Mouse (Mus musculus) gastrocnemius, postnatal 14 days (tissue): ENCODE measurements at regions not wholly inside any gene's neighbourhood (a gene's known extent, or its start where the extent isn't known, plus 50 kb on each side); places are given as distances from the start of the nearest gene placed in this dataset.

ENCODE experiments used
- DNase-seq: peaks from one replicate; pipeline ENCODE4 v3.0.0; 2021; ENCODE audit warnings: mixed read lengths
- intact Hi-C: fragments of 180-260 bp; cut with DNase I; formaldehyde crosslinking; loops from one replicate; pipeline ENCODE4 v1.15.1; 2025; ENCODE audit warnings: low total_unique reads

DNA sequence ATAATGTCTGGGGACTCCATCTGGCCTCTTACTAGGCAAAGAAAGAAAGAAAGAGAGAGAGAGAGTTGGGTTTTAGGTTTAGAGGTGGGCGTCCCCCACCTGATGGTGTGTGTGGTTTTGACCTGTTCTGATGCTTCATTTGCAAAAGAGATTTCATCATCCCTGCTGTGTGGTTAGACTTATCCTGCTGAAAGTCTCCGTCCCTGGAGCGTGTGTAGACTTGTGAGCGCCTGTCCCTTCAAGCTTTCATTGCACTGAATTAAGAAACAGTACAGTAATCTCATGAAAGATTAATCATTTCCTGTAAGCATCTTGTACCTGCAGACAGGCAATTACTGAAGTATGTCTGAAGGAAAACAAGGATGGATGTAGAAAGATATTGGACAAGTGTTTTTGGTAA, 2244.1 kb downstream of the 4930444P10Rik start:
- DNase-seq = no peak
- intact Hi-C loops = no loop called here

DNA sequence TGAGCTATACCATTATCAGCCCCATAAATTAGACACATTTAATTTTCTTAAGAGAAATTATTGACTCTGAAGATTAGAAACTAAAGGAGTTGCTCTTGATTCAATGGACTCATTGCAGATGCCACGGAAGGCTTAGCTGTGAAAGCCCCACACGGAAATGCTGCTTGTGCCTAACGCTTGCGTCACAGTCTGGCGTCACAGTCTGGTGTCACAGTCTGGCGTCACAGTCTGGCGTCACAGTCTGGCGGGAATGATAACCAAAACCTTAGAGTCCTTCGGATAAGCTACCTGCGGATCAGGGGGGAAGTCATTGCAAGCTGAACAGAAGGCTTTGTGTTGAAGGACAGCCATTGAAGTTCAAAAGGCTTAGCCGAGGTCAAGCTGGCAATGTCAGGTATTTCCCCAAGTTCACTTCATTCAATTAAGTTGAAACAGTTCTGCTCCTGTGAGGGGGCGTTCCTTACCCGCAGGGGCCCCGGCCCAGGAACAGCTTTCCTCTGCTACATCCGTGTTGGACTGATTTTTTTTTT, 2246.7 kb downstream of the 4930444P10Rik start:
- intact Hi-C loops = no loop called here
- no peak for DNase-seq

DNA sequence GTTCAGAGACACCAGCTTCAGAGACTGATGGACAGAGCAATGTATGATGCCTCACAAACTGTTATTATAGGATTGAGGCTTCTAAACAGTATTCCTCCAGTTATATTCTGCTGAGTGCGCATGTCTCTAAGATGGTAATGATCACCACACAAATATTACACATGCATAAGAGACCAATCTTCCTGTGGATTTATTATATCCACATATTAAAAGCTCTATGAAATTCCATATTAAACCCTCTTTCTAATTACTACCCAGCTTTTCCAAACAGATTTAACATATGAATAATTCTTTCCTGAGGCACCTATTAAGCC, 2252.9 kb downstream of the 4930444P10Rik start:
- intact Hi-C loops = no loop called here
- no peak for DNase-seq

DNA sequence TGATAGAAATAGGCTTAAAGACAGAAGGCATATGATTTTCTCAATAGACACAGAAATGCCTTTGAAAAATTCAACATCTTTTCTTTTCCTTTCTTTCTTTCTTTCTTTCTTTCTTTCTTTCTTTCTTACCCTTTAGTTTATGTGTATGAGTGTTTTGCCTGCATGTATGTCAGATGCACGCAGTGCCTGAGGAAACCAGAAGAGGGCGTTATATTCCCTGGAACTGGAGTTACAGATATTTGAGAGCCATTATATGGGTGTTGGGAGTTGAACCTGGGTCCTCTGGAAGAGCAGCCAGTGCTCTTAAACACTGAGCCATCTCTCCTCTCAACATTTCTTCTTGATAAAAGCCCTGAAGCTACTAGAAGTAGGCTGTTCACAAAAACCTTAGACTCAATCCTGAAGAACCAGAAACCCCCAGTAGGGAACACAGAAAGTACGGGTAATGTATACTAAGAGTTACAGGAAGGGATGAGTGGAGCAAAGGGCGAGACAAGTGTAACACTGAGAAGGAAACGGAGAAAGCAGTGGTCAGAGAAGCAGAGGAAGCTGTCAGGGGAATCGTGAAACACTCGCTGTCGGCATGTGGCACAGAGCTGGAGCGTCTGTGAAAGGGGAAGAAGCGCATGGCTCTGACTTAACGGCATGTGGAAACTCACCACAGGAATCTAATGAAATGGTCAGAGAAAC, 2253.4 kb downstream of the 4930444P10Rik start:
- intact Hi-C loops = no loop called here
- DNase-seq = no peak

DNA sequence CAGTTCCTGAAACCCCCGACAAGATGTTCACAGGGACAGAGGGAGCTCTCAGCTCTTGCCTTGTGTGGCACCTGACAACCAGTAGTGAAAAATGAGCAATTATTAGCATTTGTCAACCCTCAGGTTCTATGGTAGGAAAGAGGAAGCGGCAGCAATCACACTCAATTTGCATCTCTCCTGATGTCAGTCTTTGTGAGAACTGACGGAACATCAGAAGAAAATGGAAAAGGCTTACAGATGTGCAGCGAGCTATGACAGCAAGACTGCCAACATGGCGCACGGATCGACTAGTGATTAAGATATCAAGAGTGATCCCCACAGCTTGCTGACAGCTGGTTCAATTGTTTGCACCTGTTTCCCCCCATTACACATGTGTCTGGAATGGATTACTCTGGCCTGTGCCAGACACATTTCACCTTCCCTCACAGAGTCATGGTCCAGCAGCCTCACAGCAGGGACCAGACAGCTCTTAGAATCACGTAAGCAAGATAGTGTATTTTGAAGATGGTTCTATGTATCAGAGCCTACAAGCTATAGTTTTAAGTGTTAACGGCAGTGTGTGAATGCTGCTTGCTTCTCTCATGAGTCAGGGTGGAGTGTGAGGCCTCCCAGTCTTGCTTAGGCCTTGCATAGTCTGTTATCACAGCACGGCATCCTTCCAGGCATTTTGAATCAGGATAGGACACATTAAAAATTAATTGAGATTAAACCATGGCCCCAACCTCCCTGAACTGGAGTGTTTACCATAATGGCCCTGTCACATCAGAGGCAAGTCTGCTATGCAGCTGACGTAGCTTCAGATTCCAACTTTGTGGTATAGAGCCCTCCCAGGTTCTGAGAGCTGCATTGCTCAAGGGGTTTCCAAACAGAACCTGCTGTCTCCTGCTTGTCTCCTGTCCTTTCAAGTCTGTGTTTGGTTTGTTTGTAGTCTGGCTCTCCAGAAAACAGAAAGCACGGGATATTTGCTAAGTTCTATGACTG, 2258.0 kb downstream of the 4930444P10Rik start:
- no peak for DNase-seq
- intact Hi-C loops = no loop called here

DNA sequence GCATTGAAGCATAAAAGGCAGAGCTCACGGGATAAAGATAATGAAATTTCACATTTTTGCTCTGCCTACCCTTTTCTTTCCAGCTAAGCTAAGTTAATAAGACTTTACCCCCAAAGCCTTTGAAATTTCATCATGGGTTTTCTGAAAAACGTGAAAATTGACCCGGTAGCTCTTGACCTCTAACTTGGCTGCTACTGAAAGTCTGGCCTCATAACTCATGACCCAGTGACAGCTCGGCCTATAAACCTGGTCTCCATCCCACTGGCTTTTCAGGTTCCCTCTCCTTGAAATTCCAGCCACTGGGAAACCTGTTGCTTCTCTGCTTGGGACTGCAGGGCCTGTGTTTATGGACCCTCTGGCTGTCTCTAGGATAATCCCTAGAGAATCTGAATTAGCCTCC, 2285.3 kb downstream of the 4930444P10Rik start:
- intact Hi-C loops = no loop called here
- no peak for DNase-seq

DNA sequence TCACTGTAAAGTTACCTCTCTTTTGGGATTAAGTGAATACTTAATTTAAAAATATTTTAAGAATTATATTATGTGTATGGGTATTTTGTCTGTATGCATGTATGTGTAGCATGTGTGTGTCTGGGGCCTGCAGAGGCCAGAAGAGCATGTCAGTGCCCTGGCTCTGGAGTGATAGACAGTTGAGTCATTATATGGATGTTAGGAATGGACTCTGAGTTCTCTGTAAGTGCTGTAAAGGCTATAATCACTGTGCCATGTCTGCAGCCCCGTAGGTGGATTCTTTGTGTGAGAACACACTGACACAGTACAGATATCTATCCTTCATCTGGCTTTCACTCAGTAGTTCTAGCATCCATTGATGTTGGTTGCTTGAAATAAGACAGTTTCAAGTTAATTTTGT, 2292.7 kb downstream of the 4930444P10Rik start:
- intact Hi-C loops = no loop called here
- no peak for DNase-seq

DNA sequence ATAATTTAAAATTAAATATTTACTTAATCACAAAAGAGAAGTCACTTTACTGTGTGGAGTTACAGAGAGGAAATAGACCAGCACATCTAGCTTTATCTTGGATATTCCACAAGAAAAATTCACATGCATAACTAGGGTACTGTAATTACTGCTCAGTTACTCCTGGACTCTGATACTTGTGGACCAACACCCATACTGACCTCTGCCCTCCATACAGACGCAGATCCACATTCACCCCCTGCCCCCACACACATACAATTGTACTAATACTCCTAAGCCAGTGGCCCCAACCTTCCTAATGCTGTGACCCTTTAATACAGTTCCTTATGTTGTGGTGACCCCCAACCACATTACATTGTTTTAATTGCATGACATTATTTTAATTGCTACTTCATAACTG, 2294.3 kb downstream of the 4930444P10Rik start:
- intact Hi-C loops = no loop called here
- DNase-seq = no peak

DNA sequence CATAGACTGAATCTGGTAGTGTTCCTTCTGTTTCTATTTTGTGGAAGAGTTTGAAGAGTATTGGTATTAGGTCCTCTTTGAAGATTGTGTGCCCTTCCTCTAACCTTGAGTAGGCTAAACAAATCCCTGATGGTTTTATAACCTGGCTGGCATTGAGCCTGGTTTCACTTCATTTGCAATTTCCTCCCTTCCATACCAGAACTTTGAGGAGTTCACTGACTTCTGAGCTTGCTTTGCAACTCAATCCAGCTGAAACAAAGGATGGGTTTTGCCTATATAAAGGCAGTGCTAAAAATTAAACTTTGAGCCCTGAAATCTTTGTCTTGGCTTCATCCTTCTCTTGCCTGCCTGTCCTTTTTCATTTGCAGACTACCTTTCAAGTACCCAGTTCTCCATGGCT, 2297.9 kb downstream of the 4930444P10Rik start:
- intact Hi-C loops = no loop called here
- DNase-seq = no peak

DNA sequence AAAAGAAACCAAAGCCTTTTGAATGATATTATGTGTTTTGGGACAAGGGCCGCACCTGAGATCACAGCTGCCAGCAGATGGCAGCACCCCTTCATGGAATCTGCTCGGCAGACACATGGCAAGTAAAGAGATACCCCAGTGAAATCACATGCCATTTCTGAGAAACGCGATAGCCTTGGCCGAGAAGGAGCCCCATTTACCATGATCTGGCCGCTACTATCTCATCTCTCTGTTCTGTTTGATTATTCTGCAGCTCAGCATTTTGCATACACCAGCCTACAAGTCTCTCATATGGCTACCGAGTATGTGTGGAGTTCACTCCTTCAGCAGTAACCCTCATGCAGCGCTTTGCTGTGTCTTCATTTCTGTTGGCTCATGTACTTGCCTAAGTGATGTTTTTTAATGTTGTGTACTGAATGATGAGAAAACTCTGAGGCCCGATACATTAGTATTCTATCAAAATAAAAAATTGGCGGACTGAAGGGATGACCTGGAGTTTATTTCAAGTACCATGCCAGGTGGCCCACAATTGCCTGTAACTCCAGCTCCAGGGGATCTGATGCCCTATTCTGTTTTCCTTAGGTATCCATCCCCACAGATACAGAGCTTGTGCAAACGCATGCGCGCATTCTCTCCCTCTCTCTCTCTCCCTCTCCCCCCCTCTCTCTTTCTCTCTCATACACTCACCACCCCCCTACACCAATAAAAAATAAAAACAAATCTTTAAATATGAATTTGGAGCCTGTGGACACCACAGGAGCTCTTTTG, 2303.6 kb downstream of the 4930444P10Rik start:
- intact Hi-C loops = loop anchor here (5.0 to 10.0 kb wide), 2 partner anchors 938 to 1075 kb away; no protein-coding TSS in a partner anchor

DNA sequence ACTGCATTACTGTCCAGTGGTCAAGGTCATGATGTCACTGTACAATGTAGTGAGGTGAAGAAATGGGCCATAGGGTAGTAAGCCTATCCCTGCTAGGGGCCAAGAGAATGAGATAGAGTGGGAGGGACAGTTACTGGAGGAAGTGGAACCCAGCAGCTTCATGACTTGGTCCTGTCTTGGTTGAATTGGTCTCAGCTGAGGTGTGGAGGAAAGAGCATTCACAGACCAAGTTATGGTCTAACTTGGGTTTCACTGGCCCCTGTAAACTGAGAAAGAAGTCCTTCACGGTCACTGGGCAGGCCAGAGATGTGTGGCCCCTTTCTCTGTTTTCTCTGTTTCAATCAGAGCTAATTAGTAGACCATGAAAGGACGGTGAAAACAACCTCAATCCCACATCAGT, 2306.1 kb downstream of the 4930444P10Rik start:
- no peak for DNase-seq
- intact Hi-C loops = loop anchor here (10.0 kb wide), 1 partner anchor 1078 kb away; no protein-coding TSS in a partner anchor

More for the DNA sequence above, 2303.6 kb downstream of the 4930444P10Rik start:
- peak; percentile 71 for DNase-seq

DNA sequence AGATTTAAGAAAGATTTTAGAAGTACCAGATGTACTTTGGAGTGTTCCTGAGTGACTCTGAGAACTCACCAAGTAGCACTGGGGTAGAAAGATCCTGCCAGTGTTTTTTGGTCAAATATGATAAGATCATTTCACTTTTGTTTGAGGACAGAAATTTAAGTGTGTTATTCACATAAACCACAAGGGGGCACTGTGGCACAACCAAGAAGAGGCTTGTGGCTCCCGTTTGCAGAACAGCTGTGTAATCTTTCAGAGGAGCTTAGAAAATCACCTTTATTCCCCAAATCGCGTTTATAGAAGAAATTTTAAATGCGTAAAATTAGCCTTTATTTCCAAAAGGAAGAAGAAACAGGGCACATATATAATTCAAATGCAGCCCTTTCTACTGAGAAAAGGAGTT, 2308.7 kb downstream of the 4930444P10Rik start:
- peak; percentile 14 for DNase-seq
- intact Hi-C loops = loop anchor here (10.0 kb wide), 1 partner anchor 1080 kb away; no protein-coding TSS in a partner anchor

DNA sequence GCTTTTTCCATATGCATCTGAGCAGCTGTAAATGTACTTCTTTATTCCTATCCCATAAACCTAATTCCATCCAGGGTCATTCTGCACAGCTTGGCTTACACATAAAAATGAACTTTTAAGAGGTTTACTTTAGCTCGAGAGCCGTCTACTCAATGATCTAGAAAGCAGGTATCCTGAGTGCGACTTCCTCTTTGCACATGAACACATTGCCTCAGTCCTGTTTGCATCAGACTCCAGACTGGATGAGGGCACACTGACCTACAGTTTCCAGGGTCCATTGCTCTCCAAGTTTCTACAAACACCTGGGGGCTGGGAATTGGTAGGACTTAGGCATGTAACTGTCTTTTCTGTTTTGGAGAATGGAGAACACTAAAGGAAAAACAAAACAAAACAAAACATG, 2310.5 kb downstream of the 4930444P10Rik start:
- intact Hi-C loops = loop anchor here (10.0 kb wide), 1 partner anchor 1082 kb away; no protein-coding TSS in a partner anchor
- DNase-seq = no peak

DNA sequence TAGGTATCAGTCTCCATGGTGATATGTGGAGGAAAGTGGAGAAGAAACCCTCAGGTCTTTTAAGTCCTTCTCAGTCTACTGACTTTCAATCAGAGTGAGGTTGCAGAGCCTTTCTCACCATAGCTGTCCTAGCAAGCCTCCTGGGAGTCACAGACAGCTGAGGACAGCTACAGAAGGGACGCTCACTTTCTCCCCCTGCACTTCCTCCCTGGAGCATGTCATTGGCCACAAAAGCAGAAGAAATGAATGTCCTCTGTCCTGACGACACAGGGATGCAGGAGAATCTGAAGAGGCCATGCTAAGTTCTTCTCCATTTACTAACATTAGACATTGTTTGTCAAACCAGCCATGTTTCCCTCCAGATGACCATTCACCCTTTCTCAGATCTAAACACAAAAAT, 2321.0 kb downstream of the 4930444P10Rik start:
- intact Hi-C loops = no loop called here
- no peak for DNase-seq

DNA sequence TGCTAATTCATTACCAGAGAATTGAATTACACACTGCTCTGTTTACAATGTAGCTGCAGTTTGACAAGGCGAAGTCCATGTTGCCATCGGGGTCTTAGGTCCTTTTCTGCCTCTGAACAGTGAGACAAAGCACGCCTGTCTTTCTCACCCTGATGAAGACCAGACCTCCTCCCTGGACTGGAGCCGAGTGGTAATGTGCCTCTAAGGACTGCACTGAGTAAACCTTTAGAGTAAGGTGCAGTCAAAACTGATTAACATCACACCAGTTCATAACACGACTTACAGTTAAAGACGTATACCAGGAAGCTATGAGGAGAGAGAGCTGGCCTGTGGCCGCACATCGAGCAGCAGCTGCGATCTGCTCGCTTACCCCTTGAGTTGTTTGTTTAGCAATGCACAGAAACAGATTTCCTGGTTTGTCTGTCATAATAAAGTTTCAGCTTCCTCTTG, 2322.1 kb downstream of the 4930444P10Rik start:
- intact Hi-C loops = no loop called here
- no peak for DNase-seq

DNA sequence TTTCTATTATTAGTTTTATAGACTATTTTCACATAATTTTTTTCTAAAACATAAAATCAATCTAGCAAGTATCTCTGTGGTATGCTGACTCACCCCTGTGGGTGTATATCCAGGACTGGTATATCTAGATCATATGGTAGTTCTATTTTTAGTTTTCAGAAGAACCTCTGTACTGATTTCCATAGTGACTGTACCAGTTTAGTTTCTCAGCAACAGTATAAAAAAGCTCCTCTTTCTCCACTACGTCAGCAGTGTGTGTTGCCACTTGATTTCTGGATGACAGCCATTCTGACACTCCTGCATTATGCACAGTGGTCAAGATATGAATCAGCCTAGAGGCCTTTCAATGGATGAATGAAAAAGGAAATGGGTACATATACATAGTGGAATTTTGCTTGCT, 2338.6 kb downstream of the A830018L16Rik start:
- intact Hi-C loops = no loop called here
- no peak for DNase-seq

DNA sequence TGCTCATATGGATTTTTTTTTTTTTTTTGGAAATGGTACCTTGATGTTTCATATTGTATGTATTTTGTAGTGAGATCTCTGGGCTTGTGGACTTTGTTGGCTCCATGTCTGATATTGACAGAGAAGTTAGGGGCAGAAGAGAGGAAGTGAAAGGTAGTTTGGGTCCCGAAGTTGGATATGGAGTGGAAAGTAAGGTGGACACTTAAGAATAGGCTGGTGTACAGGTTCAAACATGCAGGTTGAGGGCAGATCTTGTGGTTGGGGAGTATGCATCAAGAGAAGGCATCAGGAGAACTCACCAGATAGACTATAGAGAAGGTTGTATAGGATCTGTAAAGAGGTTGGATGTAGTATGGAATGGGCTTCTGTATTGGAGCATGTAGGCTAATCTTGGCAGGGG, 2337.5 kb downstream of the A830018L16Rik start:
- intact Hi-C loops = no loop called here
- no peak for DNase-seq
